Mouse (Mus musculus): ENCODE results near the gene Zfp92. TPM values are rescaled to one million over a fixed set of nuclear protein-coding genes. Genes with fewer than 3 reads are reported as not detected.
A peak's percentile ranks its signal among the peaks of the same experiment; 100 is the strongest.

Zfp92 gene
- polyA plus RNA-seq, 1 experiment: not detected

DNA sequence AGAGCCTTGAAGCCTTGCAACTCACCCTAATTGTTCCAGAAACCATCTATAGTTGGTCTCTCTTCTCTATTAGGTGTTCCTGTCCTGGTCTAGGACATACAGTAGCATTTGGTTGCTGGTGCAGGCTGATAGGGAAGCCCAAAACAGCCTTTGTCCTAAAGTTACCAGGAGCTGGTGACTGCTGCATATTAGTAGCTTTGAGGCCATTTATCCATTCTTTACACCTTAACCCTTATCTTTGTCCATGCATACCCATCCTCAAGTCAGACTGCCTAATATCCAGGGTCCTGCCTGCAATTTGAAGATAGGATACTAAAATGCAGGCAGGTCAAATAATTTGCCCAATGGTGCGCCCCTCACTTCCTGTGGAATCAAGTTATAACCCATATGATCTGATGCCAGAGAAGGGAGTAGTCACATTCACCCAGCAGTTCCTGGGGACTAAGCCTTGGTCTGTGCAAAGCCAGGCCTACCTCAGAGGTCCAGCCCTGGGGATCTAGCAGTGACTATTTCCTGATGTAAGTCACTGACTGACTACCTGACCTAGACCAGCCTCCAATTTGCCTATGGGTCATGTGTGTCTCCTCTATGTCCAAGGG lies 64.9 kb downstream of the Zfp92 start:
- TF ChIP-seq MAX (IDR thresholded peaks at IDR 0.05; ENCODE audit: low read depth) (no peak), TCF3 (IDR thresholded peaks at IDR 0.05; ENCODE audit: insufficient read length, low read depth) (no peak), TCF12 (IDR thresholded peaks at IDR 0.05; ENCODE audit: insufficient read depth, poor library complexity, severe bottlenecking) (no peak), CEBPB (IDR thresholded peaks at IDR 0.05; ENCODE audit: insufficient read depth, poor library complexity, severe bottlenecking) (no peak), POLR2AphosphoS2 (IDR thresholded peaks at IDR 0.05; ENCODE audit: insufficient read length, low read depth) (no peak), MYOG (IDR thresholded peaks at IDR 0.05; ENCODE audit: control insufficient read depth in 1 of 3, insufficient read depth in 1 of 3, insufficient read length in 2 of 3, low read depth in 2 of 3) (no peak), USF1 (IDR thresholded peaks at IDR 0.05; ENCODE audit: low read depth) (no peak), MYOD1 (IDR thresholded peaks at IDR 0.05; ENCODE audit: control insufficient read depth in 1 of 3, insufficient read length in 2 of 3, low read depth in 2 of 3) (no peak), SRF (IDR thresholded peaks at IDR 0.05; ENCODE audit: control insufficient read depth, insufficient read length, low read depth) (no peak), E2F4 (IDR thresholded peaks at IDR 0.05; ENCODE audit: insufficient read depth) (no peak), REST (IDR thresholded peaks at IDR 0.05; ENCODE audit: insufficient read depth, insufficient read length) (no peak)
- H3K79me2 ChIP-seq (ENCODE audit: control insufficient read depth, insufficient read depth): no peaks in the 10 kb centered on the region
- no peak overlapping the region for H3ac ChIP-seq (ENCODE audit: control insufficient read depth, insufficient read length)
- H3K36me3 ChIP-seq (ENCODE audit: control insufficient read depth, insufficient read depth): no peaks in the 10 kb centered on the region
- H3K4me2 ChIP-seq (ENCODE audit: low read depth): peak overlapping the region; percentile 74
- H3K4me3 ChIP-seq: no peak overlapping the region
- H3K27me3 ChIP-seq (ENCODE audit: control insufficient read depth, insufficient read depth, insufficient read length): no peaks in the 10 kb centered on the region

- Histone ChIP-seq H3K4me2 (ENCODE audit: low read depth) (peak overlapping the region; percentile 74), H3K36me3 (ENCODE audit: control insufficient read depth, insufficient read depth) (no peaks in the 10 kb centered on the region), H3ac (ENCODE audit: control insufficient read depth, insufficient read length) (no peak overlapping the region), H3K79me2 (ENCODE audit: control insufficient read depth, insufficient read depth) (no peaks in the 10 kb centered on the region), H3K4me3 (no peak overlapping the region), H3K27me3 (ENCODE audit: control insufficient read depth, insufficient read depth, insufficient read length) (no peaks in the 10 kb centered on the region)
- TF ChIP-seq USF1 (IDR thresholded peaks at IDR 0.05; ENCODE audit: low read depth): no peak
- TF ChIP-seq TCF3 (IDR thresholded peaks at IDR 0.05; ENCODE audit: insufficient read length, low read depth): no peak
- no peak for TF ChIP-seq POLR2AphosphoS2 (IDR thresholded peaks at IDR 0.05; ENCODE audit: insufficient read length, low read depth)
- TF ChIP-seq POLR2A (IDR thresholded peaks at IDR 0.05; ENCODE audit: insufficient read length, low read depth): no peak
- TF ChIP-seq MYOD1 (IDR thresholded peaks at IDR 0.05; ENCODE audit: control insufficient read depth in 1 of 3, insufficient read length in 2 of 3, low read depth in 2 of 3): no peak
- no peak for TF ChIP-seq SRF (IDR thresholded peaks at IDR 0.05; ENCODE audit: control insufficient read depth, insufficient read length, low read depth)
- no peak for TF ChIP-seq REST (IDR thresholded peaks at IDR 0.05; ENCODE audit: insufficient read depth, insufficient read length)
- no peak for TF ChIP-seq E2F4 (IDR thresholded peaks at IDR 0.05; ENCODE audit: insufficient read depth)
- TF ChIP-seq MAX (IDR thresholded peaks at IDR 0.05; ENCODE audit: low read depth): no peak
- TF ChIP-seq MYOG (IDR thresholded peaks at IDR 0.05; ENCODE audit: control insufficient read depth in 1 of 3, insufficient read depth in 1 of 3, insufficient read length in 2 of 3, low read depth in 2 of 3): no peak
These were observed 65.7 kb downstream of the Zfp92 start for GRCm38 (mm10) chrX:73476621-73477020.

DNA sequence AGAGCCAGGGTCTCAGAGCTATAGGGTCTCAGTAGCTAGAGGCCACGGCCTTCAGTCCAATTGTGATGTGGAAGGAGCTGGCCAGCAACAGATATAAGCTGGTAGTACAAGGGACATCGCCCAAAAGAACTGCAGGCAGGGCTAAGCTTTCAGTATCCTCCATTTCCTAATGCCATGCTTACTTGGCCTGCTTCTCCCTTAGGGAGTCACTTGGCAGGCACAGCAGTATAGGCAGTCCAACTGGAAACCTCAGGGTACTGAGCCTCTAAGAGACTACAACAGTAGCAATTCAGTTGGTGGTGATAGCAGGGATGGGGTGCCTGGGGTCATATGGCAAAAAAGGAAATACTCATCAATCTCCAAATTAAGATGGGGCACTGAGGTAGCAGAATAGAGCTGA lies 66.6 kb downstream of the Zfp92 start:
- H3K4me3 ChIP-seq: no peak overlapping the region
- no peak overlapping the region for H3ac ChIP-seq (ENCODE audit: control insufficient read depth, insufficient read length)
- no peaks in the 10 kb centered on the region for H3K36me3 ChIP-seq (ENCODE audit: control insufficient read depth, insufficient read depth)
- peak overlapping the region; percentile 6 for H3K4me2 ChIP-seq (ENCODE audit: low read depth)
- TF ChIP-seq REST (IDR thresholded peaks at IDR 0.05; ENCODE audit: insufficient read depth, insufficient read length): no peak
- no peak for TF ChIP-seq POLR2A (IDR thresholded peaks at IDR 0.05; ENCODE audit: insufficient read length, low read depth)
- H3K27me3 ChIP-seq (ENCODE audit: control insufficient read depth, insufficient read depth, insufficient read length): no peaks in the 10 kb centered on the region
- H3K79me2 ChIP-seq (ENCODE audit: control insufficient read depth, insufficient read depth): no peaks in the 10 kb centered on the region

Other genes with a start within 250 kb of the Zfp92 start
- gene Spin2d, start 234.1 kb upstream of the Zfp92 start, polyA plus RNA-seq (2012; fragmentation: generic; extraction: Trizol): not detected
- 0.40 TPM for gene Xlr3b, start 218.9 kb upstream of the Zfp92 start, polyA plus RNA-seq (2012; fragmentation: generic; extraction: Trizol)
- gene Xlr4b, start 196.8 kb upstream of the Zfp92 start, polyA plus RNA-seq (2012; fragmentation: generic; extraction: Trizol): 0.05 TPM
- gene F8a, start 182.8 kb upstream of the Zfp92 start, polyA plus RNA-seq (2012; fragmentation: generic; extraction: Trizol): 4.5 TPM
- 0.10 TPM for gene Xlr4c, start 168.0 kb upstream of the Zfp92 start, polyA plus RNA-seq (2012; fragmentation: generic; extraction: Trizol)
- gene Xlr3c, start 145.7 kb upstream of the Zfp92 start, polyA plus RNA-seq (2012; fragmentation: generic; extraction: Trizol): 1.6 TPM
- gene Xlr5a, start 118.1 kb upstream of the Zfp92 start, polyA plus RNA-seq (2012; fragmentation: generic; extraction: Trizol): not detected
- gene Xlr5c, start 118.1 kb upstream of the Zfp92 start, polyA plus RNA-seq (2012; fragmentation: generic; extraction: Trizol): not detected
- not detected for gene Gm45015, start 74.3 kb upstream of the Zfp92 start, polyA plus RNA-seq (2012; fragmentation: generic; extraction: Trizol)
- gene Zfp275, start 68.5 kb upstream of the Zfp92 start, polyA plus RNA-seq (2012; fragmentation: generic; extraction: Trizol): 8.9 TPM
- gene Gm18336, start 12.4 kb upstream of the Zfp92 start, polyA plus RNA-seq (2012; fragmentation: generic; extraction: Trizol): not detected
- gene Trex2, start 24.2 kb downstream of the Zfp92 start, polyA plus RNA-seq (2012; fragmentation: generic; extraction: Trizol): not detected
- 32.6 TPM for gene Haus7, start 47.9 kb downstream of the Zfp92 start, polyA plus RNA-seq (2012; fragmentation: generic; extraction: Trizol)
- 1,139 TPM for gene Bgn, start 72.5 kb downstream of the Zfp92 start, polyA plus RNA-seq (2012; fragmentation: generic; extraction: Trizol)
- gene Atp2b3, start 92.0 kb downstream of the Zfp92 start, polyA plus RNA-seq (2012; fragmentation: generic; extraction: Trizol): 0.07 TPM
- gene Dusp9, start 228.3 kb downstream of the Zfp92 start, polyA plus RNA-seq (2012; fragmentation: generic; extraction: Trizol): 2.9 TPM
- 0.11 TPM for gene Pnck, start 249.0 kb downstream of the Zfp92 start, polyA plus RNA-seq (2012; fragmentation: generic; extraction: Trizol)

Measured in myocyte (in vitro differentiated cells).